Comparison of ENCODE assay signal across 20 mouse cellular contexts in genomic region chr3:100106736-100107135, GRCm38 (mm10). TPM values are rescaled to one million over a fixed set of nuclear protein-coding genes. Genes with fewer than 3 reads are reported as not detected.
A peak's percentile ranks its signal among the peaks of the same experiment; 100 is the strongest.
DNase-seq lines count a peak whose midpoint lies in the region; ATAC-seq and TF ChIP-seq lines count a peak whose summit lies in the region.
"Had no signal": no experiment of that assay in that cellular context is flagged by ENCODE, and none has a peak within 500 bp of the region (broad histone marks: within the 10 kb centered on the region; RNA-seq: fewer than 3 reads in every experiment).

No protein-coding gene starts in this region.

- H3K27ac ChIP-seq in hindbrain, postnatal 0 days = no peak overlapping the region
- H3K27ac ChIP-seq in hindbrain, embryonic 11.5 days (ENCODE audit: low read depth, low read length) = no peak overlapping the region
- H3K27ac ChIP-seq: embryonic facial prominence, embryonic 13.5 days; gastrocnemius, adult 2 months; kidney, postnatal 0 days; midbrain, embryonic 15.5 days; neural tube, embryonic 15.5 days; stomach, embryonic 15.5 days had no signal

- ATAC-seq in hindbrain, postnatal 0 days = no peak
- ATAC-seq in hindbrain, embryonic 11.5 days (ENCODE audit: low FRiP score) = no peak
- ATAC-seq: liver, postnatal 0 days; midbrain, embryonic 15.5 days had no signal

- H3K4me2 ChIP-seq in hindbrain, postnatal 0 days (ENCODE audit: low read depth, low read length) = no peak overlapping the region
- H3K4me2 ChIP-seq in hindbrain, embryonic 11.5 days (replicated peaks; ENCODE audit: low read depth, low read length) = no peak overlapping the region
- H3K4me2 ChIP-seq: embryonic facial prominence, embryonic 13.5 days; midbrain, embryonic 15.5 days; neural tube, embryonic 15.5 days; stomach, embryonic 15.5 days had no signal

- no peaks in the 10 kb centered on the region for H3K9me3 ChIP-seq in hindbrain, postnatal 0 days (ENCODE audit: low read length)
- no peaks in the 10 kb centered on the region for H3K9me3 ChIP-seq in hindbrain, embryonic 11.5 days (ENCODE audit: control insufficient read depth, low read length)
- H3K9me3 ChIP-seq: embryonic facial prominence, embryonic 13.5 days; midbrain, embryonic 15.5 days; neural tube, embryonic 15.5 days; stomach, embryonic 15.5 days had no signal

- H3K4me1 ChIP-seq in hindbrain, postnatal 0 days (ENCODE audit: insufficient read depth, low read length) = no peaks in the 10 kb centered on the region
- H3K4me1 ChIP-seq in hindbrain, embryonic 11.5 days (replicated peaks; ENCODE audit: control insufficient read depth, insufficient read depth, low read length) = no peaks in the 10 kb centered on the region
- H3K4me1 ChIP-seq: embryonic facial prominence, embryonic 13.5 days; midbrain, embryonic 15.5 days; neural tube, embryonic 15.5 days; stomach, embryonic 15.5 days had no signal

- TF ChIP-seq CTCF in hindbrain, postnatal 0 days (IDR thresholded peaks at IDR 0.05; ENCODE audit: low read depth) = no peak

- peak; percentile 52 for DNase-seq in hindbrain, postnatal 0 days (ENCODE audit: low spot score)
- no peak for DNase-seq in hindbrain, embryonic 11.5 days (ENCODE audit: low spot score)
- DNase-seq in cerebellum, adult 11-12 months = peak; percentile 89
- DNase-seq in cerebellum, adult 9-10 months = peak; percentile 88
- DNase-seq in gonadal fat pad, adult 2 months (ENCODE audit: low read depth) = peak; percentile 22
- no peak for DNase-seq in left cerebral cortex, adult 8-10 months (ENCODE audit: low spot score in 2 of 2)
- DNase-seq in urinary bladder, adult 2 months (ENCODE audit: low spot score) = no peak
- DNase-seq: gastrocnemius, adult 2 months; heart, adult 18-20 months; heart, postnatal 36 days; kidney, adult 11 months; liver; liver, postnatal 0 days; lung, postnatal 10 days; thymus, adult 18-20 months had no signal

- no peaks in the 10 kb centered on the region for H3K27me3 ChIP-seq in hindbrain, postnatal 0 days (ENCODE audit: insufficient read depth, low read length)
- no peaks in the 10 kb centered on the region for H3K27me3 ChIP-seq in hindbrain, embryonic 11.5 days (ENCODE audit: control insufficient read depth, insufficient read depth, low read length)
- H3K27me3 ChIP-seq: embryonic facial prominence, embryonic 13.5 days; midbrain, embryonic 15.5 days; neural tube, embryonic 15.5 days; stomach, embryonic 15.5 days had no signal

- H3K4me3 ChIP-seq in hindbrain, postnatal 0 days (ENCODE audit: low read length) = no peak overlapping the region
- no peak overlapping the region for H3K4me3 ChIP-seq in hindbrain, embryonic 11.5 days (ENCODE audit: low read depth, low read length)
- H3K4me3 ChIP-seq: embryonic facial prominence, embryonic 13.5 days; gastrocnemius, adult 2 months; midbrain, embryonic 15.5 days; neural tube, embryonic 15.5 days; stomach, embryonic 15.5 days had no signal

- H3K36me3 ChIP-seq in hindbrain, postnatal 0 days (ENCODE audit: insufficient read depth, low read length) = no peaks in the 10 kb centered on the region
- H3K36me3 ChIP-seq in hindbrain, embryonic 11.5 days (ENCODE audit: control insufficient read depth, insufficient read depth, low read length) = no peaks in the 10 kb centered on the region
- H3K36me3 ChIP-seq: embryonic facial prominence, embryonic 13.5 days; midbrain, embryonic 15.5 days; neural tube, embryonic 15.5 days; stomach, embryonic 15.5 days had no signal

- no peak overlapping the region for H3K9ac ChIP-seq in hindbrain, postnatal 0 days (replicated peaks; ENCODE audit: low read length)
- H3K9ac ChIP-seq in hindbrain, embryonic 11.5 days (ENCODE audit: low read depth, low read length) = no peak overlapping the region
- H3K9ac ChIP-seq: embryonic facial prominence, embryonic 13.5 days; liver, postnatal 0 days; midbrain, embryonic 15.5 days; neural tube, embryonic 15.5 days; stomach, embryonic 15.5 days had no signal

- 43% methylated on average over 2 of the region's 2 CpGs for WGBS in hindbrain, postnatal 0 days
- WGBS in hindbrain, embryonic 11.5 days = 88% methylated on average over 2 of the region's 2 CpGs

RNA-seq across cellular contexts. Expression of gene Gdap2, which starts 55.4 kb away (rescaled TPM):
- 31.7 and 36.4 TPM in 2 replicates for total RNA-seq in hindbrain, postnatal 0 days (2014; rRNA removed)
- 28.2 and 29.9 TPM in 2 replicates for polyA plus RNA-seq in hindbrain, postnatal 0 days (2015; fragmentation: Nextera tagmentation; extraction: Ambion mirVana)
- polyA plus RNA-seq in hindbrain, embryonic 11.5 days (2014; fragmentation: Nextera tagmentation; extraction: Ambion mirVana) = 47.8 and 50.5 TPM in 2 replicates
- 14.9 and 19.0 TPM in 2 replicates for polyA plus RNA-seq in gonadal fat pad, adult 2 months (2012; rRNA removed)
- total RNA-seq in left cerebral cortex, adult 8-10 months (2022) = 10 to 100 TPM; 30.3 to 36.4 (median 33.4) TPM
- 16.1 and 18.0 TPM in 2 replicates for polyA plus RNA-seq in urinary bladder, adult 2 months (2012; rRNA removed)

RNA-seq across cellular contexts. Expression of gene Wdr3, which starts 55.5 kb away (rescaled TPM):
- 12.4 and 16.0 TPM in 2 replicates for total RNA-seq in hindbrain, postnatal 0 days (2014; rRNA removed)
- 22.1 and 22.5 TPM in 2 replicates for polyA plus RNA-seq in hindbrain, postnatal 0 days (2015; fragmentation: Nextera tagmentation; extraction: Ambion mirVana)
- 50.1 and 64.5 TPM in 2 replicates for polyA plus RNA-seq in hindbrain, embryonic 11.5 days (2014; fragmentation: Nextera tagmentation; extraction: Ambion mirVana)
- polyA plus RNA-seq in gonadal fat pad, adult 2 months (2012; rRNA removed) = 10.8 and 21.9 TPM in 2 replicates
- total RNA-seq in left cerebral cortex, adult 8-10 months (2022) = 10 to 100 TPM; 19.4 to 28.6 (median 23.5) TPM
- 17.0 and 18.2 TPM in 2 replicates for polyA plus RNA-seq in urinary bladder, adult 2 months (2012; rRNA removed)

Comparison
In these comparisons a context has a peak if more than half of its experiments do, and no peak if none do; other contexts are left out.
1. DNase-seq: peak in hindbrain, postnatal 0 days (single experiment), cerebellum, adult 11-12 months (single experiment), cerebellum, adult 9-10 months (single experiment) and gonadal fat pad, adult 2 months (single experiment); none in hindbrain, embryonic 11.5 days (single experiment), left cerebral cortex, adult 8-10 months (0 of 2) and urinary bladder, adult 2 months (single experiment).